Mouse (Mus musculus): ENCODE measurements at regions not wholly inside any gene's neighbourhood (a gene's known extent, or its start where the extent isn't known, plus 50 kb on each side); places are given as distances from the start of the nearest gene placed in this dataset.

DNA sequence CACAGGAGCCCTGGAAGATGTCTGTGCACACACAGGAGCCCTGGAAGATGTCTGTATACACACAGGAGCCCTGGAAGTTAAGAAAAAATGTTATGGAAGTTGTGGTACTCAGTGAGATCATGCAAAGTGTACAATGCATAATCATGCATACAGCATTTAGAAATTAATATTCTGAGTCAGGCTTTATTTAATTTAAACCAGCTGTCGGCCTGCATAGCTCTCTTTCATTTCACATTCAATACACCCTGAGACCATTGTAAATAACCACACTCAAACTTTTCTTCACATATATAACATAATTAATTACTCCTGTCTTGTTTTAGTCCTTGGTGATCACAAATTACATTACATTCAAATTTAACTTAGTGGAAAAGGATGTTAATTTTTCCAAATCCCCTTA lies 190.4 kb downstream of the Thbs2 start:
- no peak overlapping the region for H3K27ac ChIP-seq (ENCODE audit: low read length)
- no peaks in the 10 kb centered on the region for H3K36me3 ChIP-seq (ENCODE audit: control insufficient read depth, insufficient read depth, low read length)
- WGBS = 63% methylated on average over 1 of the region's 1 CpGs

DNA sequence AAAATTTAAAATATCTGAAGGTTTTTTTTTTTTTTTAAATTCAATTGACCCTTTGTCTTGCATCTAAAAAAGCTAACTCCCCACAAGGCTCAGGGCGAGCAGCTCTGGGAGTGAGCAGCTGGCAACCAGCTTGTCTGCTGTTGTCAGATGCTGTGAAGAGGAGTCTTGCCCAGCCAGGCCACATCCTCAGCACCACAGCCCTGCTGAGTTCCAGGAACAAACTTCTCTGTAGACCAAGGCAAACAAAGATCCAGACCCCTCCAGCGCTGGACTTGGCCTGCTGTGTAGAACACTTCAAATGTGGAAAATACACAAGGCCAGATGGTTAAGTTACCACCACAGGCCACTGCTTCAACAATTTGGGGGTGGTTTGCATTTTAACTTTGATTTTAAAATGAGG lies 192.7 kb downstream of the Thbs2 start:
- Histone ChIP-seq H3K9me3 (ENCODE audit: control insufficient read depth, low read depth, low read length) (no peaks in the 10 kb centered on the region), H3K27me3 (ENCODE audit: control insufficient read depth, insufficient read depth, low read length) (no peaks in the 10 kb centered on the region), H3K27ac (ENCODE audit: low read length) (no peak overlapping the region), H3K4me2 (replicated peaks; ENCODE audit: low read depth, low read length) (no peak overlapping the region), H3K9ac (replicated peaks; ENCODE audit: low read depth, low read length) (no peak overlapping the region), H3K4me1 (ENCODE audit: control insufficient read depth, insufficient read depth, low read length) (0 out of 2 replicates have a peak, but pooled peaks cover 4% of the 10 kb centered on the region), H3K36me3 (ENCODE audit: control insufficient read depth, insufficient read depth, low read length) (no peaks in the 10 kb centered on the region), H3K4me3 (ENCODE audit: low read depth, low read length) (no peak overlapping the region)
- ATAC-seq (ENCODE audit: insufficient number of reproducible peaks, insufficient read depth, low FRiP score, low read depth) = no peak
- WGBS = 81% methylated on average over 2 of the region's 2 CpGs

More for the DNA sequence above, 190.4 kb downstream of the Thbs2 start:
- no peak overlapping the region for H3K9ac ChIP-seq (replicated peaks; ENCODE audit: low read depth, low read length)
- no peaks in the 10 kb centered on the region for H3K9me3 ChIP-seq (ENCODE audit: control insufficient read depth, low read depth, low read length)
- ATAC-seq (ENCODE audit: insufficient number of reproducible peaks, insufficient read depth, low FRiP score, low read depth) = no peak
- H3K4me1 ChIP-seq (ENCODE audit: control insufficient read depth, insufficient read depth, low read length) = no peaks in the 10 kb centered on the region
- no peaks in the 10 kb centered on the region for H3K27me3 ChIP-seq (ENCODE audit: control insufficient read depth, insufficient read depth, low read length)
- no peak overlapping the region for H3K4me3 ChIP-seq (ENCODE audit: low read depth, low read length)
- H3K4me2 ChIP-seq (replicated peaks; ENCODE audit: low read depth, low read length) = no peak overlapping the region

DNA sequence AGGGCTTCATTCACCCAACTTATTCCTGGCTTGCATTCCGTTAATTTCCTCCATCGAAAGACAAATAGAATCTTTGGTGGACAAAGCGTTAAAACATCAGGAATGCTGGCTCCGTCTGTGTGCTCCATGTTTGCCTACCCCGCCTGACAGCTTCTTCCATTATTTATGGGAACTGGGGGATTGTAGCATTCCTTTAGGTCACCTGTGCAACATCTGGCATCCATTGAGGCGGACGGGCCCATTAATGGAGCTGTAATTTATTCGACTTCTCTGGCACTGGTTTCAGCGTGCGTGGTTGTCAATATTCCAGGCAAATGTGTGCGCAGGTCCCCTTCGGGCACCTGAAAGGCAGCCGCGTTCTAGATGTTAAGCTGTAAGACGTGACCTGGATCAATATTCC lies 196.9 kb downstream of the Thbs2 start:
- Histone ChIP-seq H3K9me3 (ENCODE audit: control insufficient read depth, low read depth, low read length) (no peaks in the 10 kb centered on the region), H3K9ac (replicated peaks; ENCODE audit: low read depth, low read length) (no peak overlapping the region; the same call in 1 of the 2 replicates), H3K4me2 (replicated peaks; ENCODE audit: low read depth, low read length) (no peak overlapping the region), H3K27me3 (ENCODE audit: control insufficient read depth, insufficient read depth, low read length) (no peaks in the 10 kb centered on the region), H3K36me3 (ENCODE audit: control insufficient read depth, insufficient read depth, low read length) (no peaks in the 10 kb centered on the region), H3K27ac (ENCODE audit: low read length) (no peak overlapping the region), H3K4me3 (ENCODE audit: low read depth, low read length) (no peak overlapping the region), H3K4me1 (ENCODE audit: control insufficient read depth, insufficient read depth, low read length) (0 out of 2 replicates have a peak, but pooled peaks cover 4% of the 10 kb centered on the region)
- ATAC-seq (ENCODE audit: insufficient number of reproducible peaks, insufficient read depth, low FRiP score, low read depth) = no peak
- WGBS = 28% methylated on average over 15 of the region's 15 CpGs

DNA sequence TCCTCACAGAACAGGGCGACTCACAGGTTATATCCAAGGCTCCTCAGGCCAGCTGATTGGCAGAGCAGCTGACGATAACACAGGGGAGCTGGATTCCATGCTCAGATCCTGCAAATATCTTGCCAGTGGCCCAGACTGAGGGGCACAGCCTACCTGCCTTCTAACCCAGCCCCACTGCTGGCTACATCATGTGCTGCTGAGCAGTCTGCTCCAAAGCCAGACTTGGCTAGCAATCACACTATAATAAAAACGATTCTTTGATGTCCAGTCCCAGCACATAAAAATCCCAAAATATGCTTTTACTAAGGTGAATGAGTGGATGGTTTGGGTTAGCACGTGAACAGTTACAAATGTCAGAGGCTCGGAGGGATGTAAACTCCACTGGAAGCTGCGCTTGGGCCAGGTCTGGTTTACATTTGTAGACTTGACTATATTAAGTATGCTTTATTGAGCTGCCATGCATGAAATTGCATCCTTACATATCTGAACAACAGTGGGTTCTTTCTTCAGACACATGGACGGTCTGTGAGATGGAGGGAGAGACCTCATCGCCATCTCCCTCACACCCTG lies 200.2 kb downstream of the Thbs2 start:
- Histone ChIP-seq H3K4me3 (ENCODE audit: low read depth, low read length) (no peak overlapping the region), H3K9ac (replicated peaks; ENCODE audit: low read depth, low read length) (no peak overlapping the region), H3K27me3 (ENCODE audit: control insufficient read depth, insufficient read depth, low read length) (no peaks in the 10 kb centered on the region), H3K36me3 (ENCODE audit: control insufficient read depth, insufficient read depth, low read length) (no peaks in the 10 kb centered on the region), H3K27ac (ENCODE audit: low read length) (no peak overlapping the region), H3K4me2 (replicated peaks; ENCODE audit: low read depth, low read length) (no peak overlapping the region), H3K4me1 (ENCODE audit: control insufficient read depth, insufficient read depth, low read length) (0 out of 2 replicates have a peak, but pooled peaks cover 4% of the 10 kb centered on the region), H3K9me3 (ENCODE audit: control insufficient read depth, low read depth, low read length) (no peaks in the 10 kb centered on the region)
- 68% methylated on average over 8 of the region's 8 CpGs for WGBS
- no peak for ATAC-seq (ENCODE audit: insufficient number of reproducible peaks, insufficient read depth, low FRiP score, low read depth)

DNA sequence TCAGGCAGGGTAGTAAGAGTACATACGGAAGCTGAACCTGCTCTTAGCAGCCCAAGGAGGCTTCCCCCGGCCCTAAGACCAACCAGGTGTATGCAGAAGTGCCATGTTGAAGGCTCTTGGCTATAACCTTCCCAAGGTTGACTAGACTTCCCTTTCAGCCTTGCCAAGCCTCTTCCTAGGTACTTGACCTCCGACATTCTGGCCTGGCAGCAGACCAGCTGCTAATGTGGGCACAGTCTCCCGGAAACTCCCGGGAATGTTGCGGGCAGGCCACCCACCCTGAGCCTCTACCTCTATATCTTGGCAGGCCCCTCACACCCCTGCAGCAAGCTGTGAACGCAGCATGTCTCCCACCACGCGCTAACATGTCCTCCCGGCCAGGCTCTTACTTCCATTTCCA lies 201.1 kb downstream of the Thbs2 start:
- ATAC-seq (ENCODE audit: insufficient number of reproducible peaks, insufficient read depth, low FRiP score, low read depth) = no peak
- WGBS = 87% methylated on average over 10 of the region's 10 CpGs
- H3K36me3 ChIP-seq (ENCODE audit: control insufficient read depth, insufficient read depth, low read length) = no peaks in the 10 kb centered on the region

DNA sequence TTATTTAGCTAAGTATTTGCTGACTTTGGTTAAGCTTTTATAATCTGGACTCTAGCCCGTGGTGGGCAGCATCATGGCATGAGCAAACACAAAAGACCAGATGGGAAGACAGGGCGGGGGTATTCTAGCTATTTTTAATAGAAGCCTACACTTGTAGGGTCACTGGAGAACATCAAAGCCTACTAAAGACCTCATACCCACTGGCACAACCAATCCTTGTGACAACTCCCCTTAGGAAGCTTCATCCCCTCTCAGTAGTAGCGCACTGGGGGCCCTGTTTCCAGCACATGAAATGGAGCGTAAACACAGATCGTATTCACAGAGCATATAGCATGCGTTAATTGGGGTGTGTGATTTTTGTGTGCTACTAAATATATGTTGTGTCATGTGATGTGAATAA lies 202.4 kb downstream of the Smoc2 start:
- no peaks in the 10 kb centered on the region for H3K9me3 ChIP-seq (ENCODE audit: control insufficient read depth, low read depth, low read length)
- no peak overlapping the region for H3K27ac ChIP-seq (ENCODE audit: low read length)
- H3K4me2 ChIP-seq (replicated peaks; ENCODE audit: low read depth, low read length) = no peak overlapping the region
- no peak overlapping the region for H3K4me3 ChIP-seq (ENCODE audit: low read depth, low read length)
- H3K9ac ChIP-seq (replicated peaks; ENCODE audit: low read depth, low read length) = no peak overlapping the region
- no peaks in the 10 kb centered on the region for H3K36me3 ChIP-seq (ENCODE audit: control insufficient read depth, insufficient read depth, low read length)
- 90% methylated on average over 6 of the region's 6 CpGs for WGBS
- no peaks in the 10 kb centered on the region for H3K27me3 ChIP-seq (ENCODE audit: control insufficient read depth, insufficient read depth, low read length)
- peaks cover 2% of the 10 kb centered on the region; the same call in 1 of the 2 replicates for H3K4me1 ChIP-seq (ENCODE audit: control insufficient read depth, insufficient read depth, low read length)
- ATAC-seq (ENCODE audit: insufficient number of reproducible peaks, insufficient read depth, low FRiP score, low read depth) = no peak

More for the DNA sequence above, 201.1 kb downstream of the Thbs2 start:
- H3K9ac ChIP-seq (replicated peaks; ENCODE audit: low read depth, low read length) = no peak overlapping the region
- 0 out of 2 replicates have a peak, but pooled peaks cover 4% of the 10 kb centered on the region for H3K4me1 ChIP-seq (ENCODE audit: control insufficient read depth, insufficient read depth, low read length)
- no peaks in the 10 kb centered on the region for H3K27me3 ChIP-seq (ENCODE audit: control insufficient read depth, insufficient read depth, low read length)
- no peaks in the 10 kb centered on the region for H3K9me3 ChIP-seq (ENCODE audit: control insufficient read depth, low read depth, low read length)
- no peak overlapping the region for H3K4me3 ChIP-seq (ENCODE audit: low read depth, low read length)
- H3K27ac ChIP-seq (ENCODE audit: low read length) = no peak overlapping the region
- H3K4me2 ChIP-seq (replicated peaks; ENCODE audit: low read depth, low read length) = no peak overlapping the region

DNA sequence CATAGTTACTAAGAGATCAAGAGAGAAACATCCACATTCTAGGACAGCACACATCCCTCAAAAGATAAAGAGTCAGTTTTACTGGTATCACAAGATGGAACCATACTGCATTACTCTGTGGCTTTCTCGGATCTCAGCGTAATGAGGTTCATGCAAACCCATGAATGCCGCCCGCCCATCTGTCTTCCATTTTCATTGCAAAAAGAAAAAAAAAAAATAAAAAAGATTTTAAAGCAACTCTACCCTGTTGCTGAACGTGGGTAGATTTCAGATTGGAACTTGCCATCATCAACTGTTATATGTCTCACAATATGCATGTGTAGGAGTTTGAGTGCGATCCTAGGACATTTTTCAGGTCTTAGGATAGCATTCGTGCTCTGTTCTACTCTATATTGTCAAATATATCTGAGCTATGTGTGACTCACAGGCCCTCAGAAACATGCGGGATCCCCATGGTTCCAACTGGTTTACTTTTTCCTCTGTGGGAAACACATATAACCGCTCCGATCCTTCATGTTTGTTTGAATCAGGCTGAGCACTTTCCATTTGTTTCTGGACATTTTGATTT lies 199.7 kb downstream of the Smoc2 start:
- 84% methylated on average over 10 of the region's 10 CpGs for WGBS
- H3K4me2 ChIP-seq (replicated peaks; ENCODE audit: low read depth, low read length) = no peak overlapping the region
- no peak overlapping the region for H3K9ac ChIP-seq (replicated peaks; ENCODE audit: low read depth, low read length)
- no peak for ATAC-seq (ENCODE audit: insufficient number of reproducible peaks, insufficient read depth, low FRiP score, low read depth)
- H3K9me3 ChIP-seq (ENCODE audit: control insufficient read depth, low read depth, low read length) = no peaks in the 10 kb centered on the region
- no peak overlapping the region for H3K27ac ChIP-seq (ENCODE audit: low read length)
- no peaks in the 10 kb centered on the region for H3K36me3 ChIP-seq (ENCODE audit: control insufficient read depth, insufficient read depth, low read length)
- peaks cover 20% of the 10 kb centered on the region for H3K4me1 ChIP-seq (ENCODE audit: control insufficient read depth, insufficient read depth, low read length)
- H3K4me3 ChIP-seq (ENCODE audit: low read depth, low read length) = no peak overlapping the region
- no peaks in the 10 kb centered on the region for H3K27me3 ChIP-seq (ENCODE audit: control insufficient read depth, insufficient read depth, low read length)

DNA sequence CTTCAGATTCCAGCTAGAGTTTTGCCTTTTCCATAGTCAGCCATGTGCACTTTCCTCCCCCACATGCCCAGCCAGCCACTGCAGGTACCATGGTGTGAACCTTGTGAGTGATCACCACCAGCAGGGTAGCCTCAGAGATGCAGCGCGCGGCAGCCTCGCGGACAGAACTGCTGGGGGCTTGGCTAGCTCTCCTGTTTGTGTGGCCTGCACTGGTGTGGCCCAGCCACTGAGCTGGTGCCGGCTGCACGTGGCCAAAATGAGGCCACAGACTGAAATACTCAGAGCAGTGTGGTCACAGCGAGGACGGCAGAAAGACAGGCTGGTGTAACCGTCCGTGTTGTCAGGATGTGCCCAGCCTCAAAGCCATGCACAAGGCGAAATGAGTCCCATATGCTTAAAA lies 197.4 kb downstream of the Smoc2 start:
- H3K4me3 ChIP-seq (ENCODE audit: low read depth, low read length) = no peak overlapping the region
- H3K36me3 ChIP-seq (ENCODE audit: control insufficient read depth, insufficient read depth, low read length) = no peaks in the 10 kb centered on the region
- no peak for ATAC-seq (ENCODE audit: insufficient number of reproducible peaks, insufficient read depth, low FRiP score, low read depth)
- WGBS = 69% methylated on average over 12 of the region's 12 CpGs
- H3K4me2 ChIP-seq (replicated peaks; ENCODE audit: low read depth, low read length) = no peak overlapping the region
- H3K9ac ChIP-seq (replicated peaks; ENCODE audit: low read depth, low read length) = no peak overlapping the region
- H3K4me1 ChIP-seq (ENCODE audit: control insufficient read depth, insufficient read depth, low read length) = peaks cover 20% of the 10 kb centered on the region
- no peaks in the 10 kb centered on the region for H3K27me3 ChIP-seq (ENCODE audit: control insufficient read depth, insufficient read depth, low read length)
- H3K9me3 ChIP-seq (ENCODE audit: control insufficient read depth, low read depth, low read length) = no peaks in the 10 kb centered on the region
- peak overlapping the region; percentile 29; the same call in 1 of the 2 replicates for H3K27ac ChIP-seq (ENCODE audit: low read length)

Data from stomach, embryonic 14.5 days (tissue).